Mouse (Mus musculus): ENCODE data around the gene Nhsl1. TPM values are rescaled to one million over a fixed set of nuclear protein-coding genes. Genes with fewer than 3 reads are reported as not detected.
A peak's percentile ranks its signal among the peaks of the same experiment; 100 is the strongest.

The Nhsl1 gene
- polyA plus RNA-seq, 1 experiment from 2014 or later: 10.5 TPM

- DNase-seq (ENCODE audit: low spot score): no peak
- Histone ChIP-seq H3K4me1 (peaks cover 70% of the 10 kb centered on the region), H3K36me3 (no peaks in the 10 kb centered on the region), H3K9me3 (replicated peaks) (no peaks in the 10 kb centered on the region), H3K27ac (replicated peaks) (peak overlapping the region; percentile 87), H3K4me3 (peak overlapping the region; percentile 67), H3K27me3 (ENCODE audit: low read depth, poor library complexity, severe bottlenecking) (no peaks in the 10 kb centered on the region)
- WGBS: 28% methylated on average over 2 of the region's 2 CpGs
These were observed 90.3 kb downstream of the Nhsl1 start for GRCm38 (mm10) chr10:18409068-18409467.

- no peak overlapping the region for H3K4me3 ChIP-seq
- H3K4me1 ChIP-seq: peaks cover 68% of the 10 kb centered on the region
These were observed 92.5 kb downstream of the Nhsl1 start for GRCm38 (mm10) chr10:18411266-18411665.

GRCm38 (mm10) chr10:18415946-18416345 is 97.2 kb downstream of the Nhsl1 start:
- Histone ChIP-seq H3K4me1 (peaks cover 60% of the 10 kb centered on the region), H3K27ac (replicated peaks) (no peak overlapping the region), H3K9me3 (replicated peaks) (no peaks in the 10 kb centered on the region), H3K36me3 (peaks cover 17% of the 10 kb centered on the region), H3K4me3 (no peak overlapping the region), H3K27me3 (ENCODE audit: low read depth, poor library complexity, severe bottlenecking) (no peaks in the 10 kb centered on the region)
- WGBS: 92% methylated on average over 11 of the region's 11 CpGs
- DNase-seq (ENCODE audit: low spot score): no peak

More at GRCm38 (mm10) chr10:18411266-18411665, 92.5 kb downstream of the Nhsl1 start:
- 49% methylated on average over 2 of the region's 2 CpGs for WGBS
- no peak for DNase-seq (ENCODE audit: low spot score)
- Histone ChIP-seq H3K9me3 (replicated peaks) (no peaks in the 10 kb centered on the region), H3K36me3 (0 out of 2 replicates have a peak, but pooled peaks cover 2% of the 10 kb centered on the region), H3K27ac (replicated peaks) (no peak overlapping the region), H3K27me3 (ENCODE audit: low read depth, poor library complexity, severe bottlenecking) (no peaks in the 10 kb centered on the region)

GRCm38 (mm10) chr10:18418160-18418559 is 99.4 kb downstream of the Nhsl1 start:
- DNase-seq (ENCODE audit: low spot score): no peak
- Histone ChIP-seq H3K4me3 (no peak overlapping the region), H3K4me1 (peaks cover 53% of the 10 kb centered on the region), H3K27me3 (ENCODE audit: low read depth, poor library complexity, severe bottlenecking) (no peaks in the 10 kb centered on the region), H3K9me3 (replicated peaks) (0 out of 2 replicates have a peak, but pooled peaks cover 3% of the 10 kb centered on the region), H3K36me3 (peaks cover 27% of the 10 kb centered on the region), H3K27ac (replicated peaks) (no peak overlapping the region)
- WGBS: 49% methylated on average over 7 of the region's 7 CpGs

GRCm38 (mm10) chr10:18419508-18419907 is 100.7 kb downstream of the Nhsl1 start:
- H3K27ac ChIP-seq (replicated peaks): peak overlapping the region; percentile 58; the same call in 1 of the 2 replicates
- H3K9me3 ChIP-seq (replicated peaks): 0 out of 2 replicates have a peak, but pooled peaks cover 3% of the 10 kb centered on the region
- H3K4me3 ChIP-seq: no peak overlapping the region
- H3K36me3 ChIP-seq: peaks cover 27% of the 10 kb centered on the region
- no peak for DNase-seq (ENCODE audit: low spot score)
- WGBS: 78% methylated on average over 10 of the region's 10 CpGs
- H3K4me1 ChIP-seq: peaks cover 57% of the 10 kb centered on the region
- no peaks in the 10 kb centered on the region for H3K27me3 ChIP-seq (ENCODE audit: low read depth, poor library complexity, severe bottlenecking)

- 85% methylated on average over 6 of the region's 6 CpGs for WGBS
- H3K9me3 ChIP-seq (replicated peaks): 0 out of 2 replicates have a peak, but pooled peaks cover 3% of the 10 kb centered on the region
These were observed 101.6 kb downstream of the Nhsl1 start for GRCm38 (mm10) chr10:18420259-18421000.

GRCm38 (mm10) chr10:18422968-18423367 is 104.2 kb downstream of the Nhsl1 start:
- H3K27me3 ChIP-seq (ENCODE audit: low read depth, poor library complexity, severe bottlenecking): no peaks in the 10 kb centered on the region
- WGBS: 40% methylated on average over 3 of the region's 3 CpGs
- peaks cover 45% of the 10 kb centered on the region for H3K36me3 ChIP-seq
- H3K27ac ChIP-seq (replicated peaks): 0 out of 2 replicates have a peak overlapping the region, but pooled peaks have one; percentile 13
- no peak overlapping the region for H3K4me3 ChIP-seq
- peaks cover 15% of the 10 kb centered on the region; the same call in 1 of the 2 replicates for H3K9me3 ChIP-seq (replicated peaks)
- H3K4me1 ChIP-seq: peaks cover 37% of the 10 kb centered on the region
- DNase-seq (ENCODE audit: low spot score): no peak

More at GRCm38 (mm10) chr10:18420259-18421000, 101.6 kb downstream of the Nhsl1 start:
- Histone ChIP-seq H3K27ac (replicated peaks) (no peak overlapping the region), H3K4me3 (no peak overlapping the region), H3K4me1 (peaks cover 50% of the 10 kb centered on the region), H3K27me3 (ENCODE audit: low read depth, poor library complexity, severe bottlenecking) (no peaks in the 10 kb centered on the region), H3K36me3 (peaks cover 25% of the 10 kb centered on the region)
- no peak for DNase-seq (ENCODE audit: low spot score)

GRCm38 (mm10) chr10:18423557-18423956 is 104.8 kb downstream of the Nhsl1 start:
- Histone ChIP-seq H3K36me3 (peaks cover 51% of the 10 kb centered on the region), H3K27me3 (ENCODE audit: low read depth, poor library complexity, severe bottlenecking) (no peaks in the 10 kb centered on the region), H3K4me1 (peaks cover 31% of the 10 kb centered on the region), H3K27ac (replicated peaks) (no peak overlapping the region), H3K4me3 (no peak overlapping the region), H3K9me3 (replicated peaks) (peaks cover 20% of the 10 kb centered on the region; the same call in 1 of the 2 replicates)
- WGBS: 81% methylated on average over 9 of the region's 9 CpGs
- DNase-seq (ENCODE audit: low spot score): no peak

- DNase-seq (ENCODE audit: low spot score): no peak
- H3K27me3 ChIP-seq (ENCODE audit: low read depth, poor library complexity, severe bottlenecking): no peaks in the 10 kb centered on the region
- peaks cover 33% of the 10 kb centered on the region for H3K4me1 ChIP-seq
- H3K36me3 ChIP-seq: peaks cover 40% of the 10 kb centered on the region
- no peak overlapping the region for H3K27ac ChIP-seq (replicated peaks)
- no peak overlapping the region for H3K4me3 ChIP-seq
- peaks cover 28% of the 10 kb centered on the region; the same call in 1 of the 2 replicates for H3K9me3 ChIP-seq (replicated peaks)
- 96% methylated on average over 9 of the region's 9 CpGs for WGBS
These were observed 109.1 kb downstream of the Nhsl1 start for GRCm38 (mm10) chr10:18427866-18428265.

GRCm38 (mm10) chr10:18429533-18429932 is 110.7 kb downstream of the Nhsl1 start:
- no peak for DNase-seq (ENCODE audit: low spot score)
- Histone ChIP-seq H3K9me3 (replicated peaks) (peaks cover 28% of the 10 kb centered on the region; the same call in 1 of the 2 replicates), H3K27me3 (ENCODE audit: low read depth, poor library complexity, severe bottlenecking) (no peaks in the 10 kb centered on the region), H3K36me3 (peaks cover 40% of the 10 kb centered on the region), H3K4me1 (peaks cover 22% of the 10 kb centered on the region), H3K4me3 (no peak overlapping the region), H3K27ac (replicated peaks) (no peak overlapping the region)
- WGBS: 95% methylated on average over 3 of the region's 3 CpGs

- DNase-seq (ENCODE audit: low spot score): no peak
- Histone ChIP-seq H3K4me1 (peaks cover 27% of the 10 kb centered on the region), H3K27me3 (ENCODE audit: low read depth, poor library complexity, severe bottlenecking) (no peaks in the 10 kb centered on the region), H3K9me3 (replicated peaks) (peaks cover 28% of the 10 kb centered on the region; the same call in 1 of the 2 replicates), H3K4me3 (no peak overlapping the region), H3K36me3 (peaks cover 40% of the 10 kb centered on the region), H3K27ac (replicated peaks) (no peak overlapping the region)
- 72% methylated on average over 8 of the region's 8 CpGs for WGBS
These were observed 111.4 kb downstream of the Nhsl1 start for GRCm38 (mm10) chr10:18430141-18430540.

GRCm38 (mm10) chr10:18430973-18431372 is 112.2 kb downstream of the Nhsl1 start:
- peaks cover 27% of the 10 kb centered on the region; the same call in 1 of the 2 replicates for H3K9me3 ChIP-seq (replicated peaks)
- H3K27ac ChIP-seq (replicated peaks): peak overlapping the region; percentile 78
- 6% methylated on average over 18 of the region's 18 CpGs for WGBS

GRCm38 (mm10) chr10:18431546-18431945 is 112.8 kb downstream of the Nhsl1 start:
- Histone ChIP-seq H3K36me3 (peaks cover 34% of the 10 kb centered on the region), H3K4me1 (peaks cover 40% of the 10 kb centered on the region), H3K27ac (replicated peaks) (no peak overlapping the region), H3K9me3 (replicated peaks) (peaks cover 22% of the 10 kb centered on the region; the same call in 1 of the 2 replicates), H3K4me3 (no peak overlapping the region), H3K27me3 (ENCODE audit: low read depth, poor library complexity, severe bottlenecking) (no peaks in the 10 kb centered on the region)
- 85% methylated on average over 3 of the region's 3 CpGs for WGBS
- DNase-seq (ENCODE audit: low spot score): no peak

More at GRCm38 (mm10) chr10:18430973-18431372, 112.2 kb downstream of the Nhsl1 start:
- DNase-seq (ENCODE audit: low spot score): peak; percentile 50
- Histone ChIP-seq H3K36me3 (peaks cover 40% of the 10 kb centered on the region), H3K27me3 (ENCODE audit: low read depth, poor library complexity, severe bottlenecking) (no peaks in the 10 kb centered on the region), H3K4me3 (peak overlapping the region; percentile 48), H3K4me1 (peaks cover 35% of the 10 kb centered on the region)

All from midbrain, embryonic 10.5 days (tissue).